9 mouse cellular contexts compared by ENCODE assay signal in genomic region chr14:54375916-54376315, GRCm38 (mm10). TPM values are rescaled to one million over a fixed set of nuclear protein-coding genes. Genes with fewer than 3 reads are reported as not detected.
DNase-seq lines count a peak whose midpoint lies in the region; ATAC-seq lines count a peak whose summit lies in the region.
"Had no signal": no experiment of that assay in that cellular context is flagged by ENCODE, and none has a peak within 500 bp of the region (broad histone marks: within the 10 kb centered on the region; RNA-seq: fewer than 3 reads in every experiment).

No protein-coding gene starts in this region.

- H3K4me3 ChIP-seq in midbrain, embryonic 14.5 days (replicated peaks; ENCODE audit: low read depth, low read length), result no peak overlapping the region
- no peak overlapping the region for H3K4me3 ChIP-seq in midbrain, embryonic 15.5 days
- H3K4me3 ChIP-seq: heart, embryonic 13.5 days had no signal

- H3K9ac ChIP-seq in midbrain, embryonic 14.5 days (replicated peaks; ENCODE audit: low read length), result no peak overlapping the region
- no peak overlapping the region for H3K9ac ChIP-seq in midbrain, embryonic 15.5 days
- H3K9ac ChIP-seq: heart, embryonic 13.5 days had no signal

- no peaks in the 10 kb centered on the region for H3K9me3 ChIP-seq in midbrain, embryonic 14.5 days (ENCODE audit: control insufficient read depth, low read length)
- H3K9me3 ChIP-seq in midbrain, embryonic 15.5 days, result no peaks in the 10 kb centered on the region

- intact Hi-C loops in heart, postnatal 10 days (cut with DNase I), result loop anchor here (1.0 to 2.0 kb wide), 2 partner anchors 36 to 73 kb away; no protein-coding TSS in a partner anchor
- intact Hi-C loops in gastrocnemius, postnatal 36 days (cut with DNase I), result loop anchor here (5.0 kb wide), 1 partner anchor 41 kb away; the partner anchor contains the start of gene Slc7a7

- peaks cover 4% of the 10 kb centered on the region for H3K36me3 ChIP-seq in midbrain, embryonic 14.5 days (ENCODE audit: control insufficient read depth, insufficient read depth, low read length)
- H3K36me3 ChIP-seq in midbrain, embryonic 15.5 days (replicated peaks), result peaks cover 7% of the 10 kb centered on the region; the same call in 1 of the 2 replicates

- 75% methylated on average over 3 of the region's 3 CpGs for WGBS in midbrain, embryonic 14.5 days
- 80% methylated on average over 3 of the region's 3 CpGs for WGBS in midbrain, embryonic 15.5 days

- H3K27me3 ChIP-seq in midbrain, embryonic 14.5 days (ENCODE audit: control insufficient read depth, insufficient read depth, low read length), result no peaks in the 10 kb centered on the region
- no peaks in the 10 kb centered on the region for H3K27me3 ChIP-seq in midbrain, embryonic 15.5 days (replicated peaks)
- H3K27me3 ChIP-seq: heart, embryonic 13.5 days had no signal

- no peak overlapping the region for H3K4me2 ChIP-seq in midbrain, embryonic 14.5 days (ENCODE audit: low read length)
- H3K4me2 ChIP-seq in midbrain, embryonic 15.5 days, result no peak overlapping the region
- H3K4me2 ChIP-seq: heart, embryonic 13.5 days had no signal

- peak; percentile 34 for DNase-seq in embryo, embryonic 10 days (ENCODE audit: low spot score)
- DNase-seq in embryo, embryonic 9.5 days (ENCODE audit: extremely low spot score), result no peak
- peak; percentile 12 for DNase-seq in midbrain, embryonic 14.5 days
- DNase-seq in heart, postnatal 10 days, result peak; percentile 25 to 53
- peak; percentile 14 to 41 for DNase-seq in natural killer cell, adult 2 months (ENCODE audit: low spot score in 2 of 2)
- no peak for DNase-seq in right cerebral cortex, adult 18-20 months
- no peak for DNase-seq in gastrocnemius, postnatal 36 days

- H3K4me1 ChIP-seq in midbrain, embryonic 14.5 days (ENCODE audit: control insufficient read depth, insufficient read depth, low read length), result no peaks in the 10 kb centered on the region
- H3K4me1 ChIP-seq in midbrain, embryonic 15.5 days, result no peaks in the 10 kb centered on the region
- H3K4me1 ChIP-seq: heart, embryonic 13.5 days had no signal

- no peak overlapping the region for H3K27ac ChIP-seq in midbrain, embryonic 14.5 days (replicated peaks; ENCODE audit: low read depth, low read length)
- no peak overlapping the region for H3K27ac ChIP-seq in midbrain, embryonic 15.5 days
- H3K27ac ChIP-seq: heart, embryonic 13.5 days had no signal

- no peak for ATAC-seq in midbrain, embryonic 14.5 days (ENCODE audit: low FRiP score, low TSS enrichment)
- no peak for ATAC-seq in midbrain, embryonic 15.5 days (replicated peaks)

RNA-seq across cellular contexts. Expression of gene Oxa1l, which starts 15.3 kb away (rescaled TPM):
- 58.6 and 71.2 TPM in 2 replicates for polyA plus RNA-seq in midbrain, embryonic 14.5 days (2014; fragmentation: Nextera tagmentation; extraction: Ambion mirVana)
- 52.8 and 54.8 TPM in 2 replicates for polyA plus RNA-seq in midbrain, embryonic 15.5 days (2015; fragmentation: Nextera tagmentation; extraction: Ambion mirVana)
- total RNA-seq in heart, postnatal 10 days (2021), result 100 to 1,000 TPM; 121 to 125 TPM
- 10 to 100 TPM; 48.3 to 54.6 TPM for total RNA-seq in gastrocnemius, postnatal 36 days (2021)

RNA-seq across cellular contexts. Expression of gene Slc7a7, which starts 41.7 kb away (rescaled TPM):
- polyA plus RNA-seq in midbrain, embryonic 14.5 days (2014; fragmentation: Nextera tagmentation; extraction: Ambion mirVana), result 3.5 and 4.0 TPM in 2 replicates
- polyA plus RNA-seq in midbrain, embryonic 15.5 days (2015; fragmentation: Nextera tagmentation; extraction: Ambion mirVana), result 4.7 and 4.9 TPM in 2 replicates
- 1 to 10 TPM; 6.6 to 8.1 TPM for total RNA-seq in heart, postnatal 10 days (2021)
- total RNA-seq in gastrocnemius, postnatal 36 days (2021), result 1 to 10 TPM in 1 of 2 experiments, under 1 TPM in 1; 0.97 to 1.5 TPM

RNA-seq across cellular contexts. Expression of gene Mrpl52, which starts 50.8 kb away (rescaled TPM):
- 293 and 337 TPM in 2 replicates for polyA plus RNA-seq in midbrain, embryonic 14.5 days (2014; fragmentation: Nextera tagmentation; extraction: Ambion mirVana)
- 234 and 252 TPM in 2 replicates for polyA plus RNA-seq in midbrain, embryonic 15.5 days (2015; fragmentation: Nextera tagmentation; extraction: Ambion mirVana)
- total RNA-seq in heart, postnatal 10 days (2021), result 100 to 1,000 TPM; 143 to 155 TPM
- total RNA-seq in gastrocnemius, postnatal 36 days (2021), result 10 to 100 TPM; 87.6 to 92.8 TPM

RNA-seq across cellular contexts. Expression of gene Mmp14, which starts 55.5 kb away (rescaled TPM):
- 36.2 and 58.5 TPM in 2 replicates for polyA plus RNA-seq in midbrain, embryonic 14.5 days (2014; fragmentation: Nextera tagmentation; extraction: Ambion mirVana)
- 45.4 and 51.0 TPM in 2 replicates for polyA plus RNA-seq in midbrain, embryonic 15.5 days (2015; fragmentation: Nextera tagmentation; extraction: Ambion mirVana)
- 100 to 1,000 TPM; 106 to 116 TPM for total RNA-seq in heart, postnatal 10 days (2021)
- 10 to 100 TPM; 10.7 to 10.8 TPM for total RNA-seq in gastrocnemius, postnatal 36 days (2021)

Comparison
In these comparisons a context has a peak if more than half of its experiments do, and no peak if none do; other contexts are left out.
1. DNase-seq: peak in embryo, embryonic 10 days (single experiment), midbrain, embryonic 14.5 days (single experiment), heart, postnatal 10 days (2 of 2) and natural killer cell, adult 2 months (2 of 2); none in embryo, embryonic 9.5 days (single experiment), right cerebral cortex, adult 18-20 months (single experiment) and gastrocnemius, postnatal 36 days (0 of 2).